Mouse (Mus musculus) small intestine, adult 2 months (tissue): ENCODE data around the gene Rbp1.

Experiments used
- CTCF ChIP-seq: fragments of 200-500 bp; IDR thresholded peaks from 2 replicates; pipeline ENCODE4 v1.5.1; 2012; ENCODE audit warnings: low read depth, mild to moderate bottlenecking, control low read depth, inconsistent platforms, low read length, moderate library complexity, mixed read lengths; ENCODE audit not compliant: insufficient replicate concordance, insufficient read length; ENCODE audit errors: extremely low read depth
- POLR2A ChIP-seq: fragments of 200-500 bp; IDR thresholded peaks from 2 replicates; pipeline ENCODE4 v1.6.1; 2012; ENCODE audit warnings: low read depth, mild to moderate bottlenecking, control low read depth, inconsistent platforms, low read length, moderate library complexity

GRCm38 (mm10) chr9:98425351-98425880 lies 2.7 kb downstream of the Rbp1 start:
- TF ChIP-seq CTCF, result no peak
- no peak for TF ChIP-seq POLR2A
